Mouse (Mus musculus) splenic B cell, adult 2 months (primary cell): Measurements from ENCODE around the gene Lhx8.
A peak's percentile ranks its signal among the peaks of the same experiment; 100 is the strongest.

Experiments
- DNase-seq: peaks from one replicate; pipeline ENCODE4 v3.0.0-alpha.2; 2011; ENCODE audit warnings: low read depth, low spot score
- H3K27me3 ChIP-seq: 2 replicates; pipeline ENCODE4 v1.6.1; 2012; ENCODE audit warnings: mild to moderate bottlenecking, low read length, moderate library complexity, mixed read lengths; ENCODE audit not compliant: control insufficient read depth, poor library complexity, insufficient read depth, severe bottlenecking
- H3K36me3 ChIP-seq: 2 replicates; pipeline ENCODE4 v1.6.1; 2012; ENCODE audit warnings: mild to moderate bottlenecking, low read length, moderate library complexity, mixed read lengths; ENCODE audit not compliant: control insufficient read depth, poor library complexity, insufficient read depth, severe bottlenecking

Lhx8 gene

GRCm38 (mm10) chr3:154294924-154295834 lies 35.3 kb downstream of the Lhx8 start:
- Histone ChIP-seq H3K36me3 (no peaks in the 10 kb centered on the region), H3K27me3 (no peaks in the 10 kb centered on the region)
- DNase-seq = no peak

GRCm38 (mm10) chr3:154293839-154294490 lies 36.5 kb downstream of the Lhx8 start:
- Histone ChIP-seq H3K27me3 (no peaks in the 10 kb centered on the region), H3K36me3 (no peaks in the 10 kb centered on the region)
- no peak for DNase-seq

GRCm38 (mm10) chr3:154292126-154292525 lies 38.3 kb downstream of the Lhx8 start:
- H3K36me3 ChIP-seq = no peaks in the 10 kb centered on the region
- DNase-seq = no peak
- no peaks in the 10 kb centered on the region for H3K27me3 ChIP-seq

GRCm38 (mm10) chr3:154290351-154290750 lies 40.1 kb downstream of the Lhx8 start:
- no peaks in the 10 kb centered on the region for H3K36me3 ChIP-seq
- no peak for DNase-seq
- H3K27me3 ChIP-seq = no peaks in the 10 kb centered on the region

- DNase-seq = no peak
- Histone ChIP-seq H3K27me3 (no peaks in the 10 kb centered on the region), H3K36me3 (no peaks in the 10 kb centered on the region)
Measured at GRCm38 (mm10) chr3:154288429-154289069, 41.9 kb downstream of the Lhx8 start.

- no peaks in the 10 kb centered on the region for H3K36me3 ChIP-seq
- DNase-seq = no peak
- no peaks in the 10 kb centered on the region for H3K27me3 ChIP-seq
Measured at GRCm38 (mm10) chr3:154287217-154287616, 43.2 kb downstream of the Lhx8 start.

- no peaks in the 10 kb centered on the region for H3K36me3 ChIP-seq
- no peak for DNase-seq
- H3K27me3 ChIP-seq = no peaks in the 10 kb centered on the region
Measured at GRCm38 (mm10) chr3:154285351-154285750, 45.1 kb downstream of the Lhx8 start.

GRCm38 (mm10) chr3:154284260-154284659 lies 46.2 kb downstream of the Lhx8 start:
- Histone ChIP-seq H3K27me3 (no peaks in the 10 kb centered on the region), H3K36me3 (no peaks in the 10 kb centered on the region)
- no peak for DNase-seq

GRCm38 (mm10) chr3:154274681-154275080 lies 55.8 kb downstream of the Lhx8 start:
- no peaks in the 10 kb centered on the region for H3K36me3 ChIP-seq
- no peaks in the 10 kb centered on the region for H3K27me3 ChIP-seq
- no peak for DNase-seq

- Histone ChIP-seq H3K36me3 (no peaks in the 10 kb centered on the region), H3K27me3 (no peaks in the 10 kb centered on the region)
- DNase-seq = peak; percentile 40
Measured at GRCm38 (mm10) chr3:154269757-154270366, 60.6 kb downstream of the Lhx8 start.

GRCm38 (mm10) chr3:154268313-154268712 lies 62.1 kb downstream of the Lhx8 start:
- Histone ChIP-seq H3K36me3 (no peaks in the 10 kb centered on the region), H3K27me3 (no peaks in the 10 kb centered on the region)
- DNase-seq = no peak

- no peaks in the 10 kb centered on the region for H3K27me3 ChIP-seq
- DNase-seq = no peak
- H3K36me3 ChIP-seq = no peaks in the 10 kb centered on the region
Measured at GRCm38 (mm10) chr3:154257312-154257711, 73.1 kb downstream of the Lhx8 start.
